Mouse (Mus musculus): ENCODE measurements at regions not wholly inside any gene's neighbourhood (a gene's known extent, or its start where the extent isn't known, plus 50 kb on each side); places are given as distances from the start of the nearest gene placed in this dataset.

DNA sequence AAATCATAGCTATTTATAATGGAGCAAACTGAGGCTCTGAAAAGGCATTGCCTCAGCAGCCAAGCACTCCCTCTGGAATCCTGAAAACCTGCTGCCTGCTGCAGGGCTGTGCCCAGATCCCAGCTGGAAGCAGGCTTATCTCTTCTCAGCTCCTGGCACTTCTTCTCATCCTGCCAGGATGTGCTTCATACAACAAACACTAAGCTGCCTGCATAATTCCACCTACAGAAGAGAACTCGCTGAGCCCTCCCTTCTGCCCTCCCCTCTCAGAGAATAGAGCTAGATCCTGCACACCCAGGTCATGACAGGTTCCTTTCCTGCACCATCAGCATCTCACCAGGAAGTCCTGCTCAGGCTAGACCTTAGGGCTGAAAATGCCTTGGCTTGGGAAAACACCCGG, 187.4 kb upstream of the Bcl6 start:
- 69% methylated on average over 2 of the region's 2 CpGs for WGBS
- no peaks in the 10 kb centered on the region for H3K9me3 ChIP-seq
- no peak overlapping the region for H3K9ac ChIP-seq
- no peak overlapping the region for H3K4me2 ChIP-seq (replicated peaks)
- H3K4me1 ChIP-seq, result no peaks in the 10 kb centered on the region
- H3K27me3 ChIP-seq, result no peaks in the 10 kb centered on the region
- ATAC-seq (ENCODE audit: insufficient number of reproducible peaks, insufficient read depth, low FRiP score, low TSS enrichment), result no peak
- H3K36me3 ChIP-seq, result no peaks in the 10 kb centered on the region
- H3K4me3 ChIP-seq, result no peak overlapping the region
- H3K27ac ChIP-seq, result no peak overlapping the region

DNA sequence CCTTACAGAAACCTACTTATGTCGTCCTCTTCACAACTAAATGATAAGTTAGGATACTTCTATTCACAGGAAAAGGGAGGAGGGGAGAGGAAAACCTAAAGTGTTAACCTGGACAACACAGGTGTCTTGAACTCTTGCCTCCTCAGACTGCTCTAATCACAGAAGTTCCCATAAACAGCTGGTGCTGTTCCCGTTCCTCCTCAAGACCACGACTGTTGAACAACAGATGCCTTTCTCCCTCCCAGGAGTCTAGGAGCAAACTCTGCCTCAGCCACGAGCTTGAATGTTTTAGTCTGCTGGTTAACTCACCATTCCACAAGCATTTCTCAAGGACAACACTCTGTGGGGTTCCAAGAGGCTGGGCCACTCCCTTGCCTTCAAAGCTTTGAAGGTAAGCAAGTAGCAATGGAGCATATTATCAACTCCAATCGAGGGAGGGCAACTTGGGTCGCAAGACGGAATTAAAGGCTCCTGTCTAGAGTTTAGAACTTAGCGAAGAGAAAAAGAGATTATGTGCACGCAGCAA, 186.6 kb upstream of the Bcl6 start:
- H3K27me3 ChIP-seq, result no peaks in the 10 kb centered on the region
- no peaks in the 10 kb centered on the region for H3K4me1 ChIP-seq
- no peaks in the 10 kb centered on the region for H3K9me3 ChIP-seq
- no peak overlapping the region for H3K9ac ChIP-seq
- no peak overlapping the region for H3K4me2 ChIP-seq (replicated peaks)
- H3K27ac ChIP-seq, result no peak overlapping the region
- no peak for ATAC-seq (ENCODE audit: insufficient number of reproducible peaks, insufficient read depth, low FRiP score, low TSS enrichment)
- 68% methylated on average over 9 of the region's 9 CpGs for WGBS
- H3K36me3 ChIP-seq, result no peaks in the 10 kb centered on the region
- no peak overlapping the region for H3K4me3 ChIP-seq

DNA sequence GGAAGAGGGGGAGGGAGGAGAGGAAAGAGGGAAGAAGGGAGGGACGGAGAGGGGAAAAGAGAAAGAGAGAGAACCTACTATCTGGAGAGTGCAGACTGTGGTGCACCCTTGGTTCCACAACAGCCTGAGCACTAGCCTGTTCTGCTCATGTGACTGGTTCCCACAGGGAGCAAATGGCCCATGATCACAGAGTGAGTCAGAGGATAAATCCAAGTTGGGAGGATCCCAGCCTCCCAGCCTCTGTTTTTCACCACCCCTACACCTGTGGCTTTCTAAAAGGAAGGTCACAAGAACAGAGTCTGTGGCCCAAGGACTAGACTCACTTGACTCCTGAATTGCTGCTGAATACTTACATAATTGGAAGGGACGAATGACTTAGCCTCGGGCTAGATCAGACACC, 185.9 kb upstream of the Bcl6 start:
- WGBS, result 72% methylated on average over 3 of the region's 3 CpGs

DNA sequence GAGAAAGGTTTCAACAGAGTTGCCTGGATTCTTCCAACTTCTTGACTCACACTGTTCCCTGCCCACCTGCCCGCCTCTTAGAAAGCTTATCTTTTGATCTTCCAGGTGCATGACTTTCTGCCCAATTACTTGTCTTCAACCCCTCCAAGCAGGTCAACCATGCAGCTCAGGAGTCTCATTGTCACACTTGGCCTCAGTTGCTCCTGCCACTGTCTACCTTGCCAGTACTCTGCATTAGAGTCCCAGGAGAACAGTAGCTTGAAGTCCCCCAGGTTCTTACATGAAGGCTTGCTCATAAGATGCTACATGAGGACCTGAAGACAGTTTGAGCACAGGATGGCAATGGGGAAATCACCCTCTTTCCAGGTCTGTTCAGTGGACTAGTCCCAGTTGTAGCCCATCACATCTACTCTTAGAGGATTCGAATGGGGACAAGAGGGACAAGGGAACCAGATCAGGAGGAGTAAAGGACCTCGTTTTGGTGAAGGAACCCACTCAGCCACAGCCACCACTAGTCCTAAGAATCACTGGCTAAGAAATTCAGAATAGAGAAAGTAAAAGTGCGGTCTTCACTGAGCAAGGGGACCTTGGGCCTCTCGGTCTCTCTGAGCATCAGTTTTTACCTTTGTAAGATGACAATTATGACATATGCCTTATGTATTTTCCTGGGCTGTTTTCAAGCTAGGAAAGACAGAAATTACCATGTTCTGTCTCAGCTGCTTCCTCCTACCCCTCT, 185.3 kb upstream of the Bcl6 start:
- Histone ChIP-seq H3K27me3 (no peaks in the 10 kb centered on the region), H3K36me3 (no peaks in the 10 kb centered on the region), H3K4me1 (no peaks in the 10 kb centered on the region), H3K9me3 (no peaks in the 10 kb centered on the region), H3K4me3 (no peak overlapping the region), H3K4me2 (replicated peaks) (no peak overlapping the region), H3K27ac (no peak overlapping the region), H3K9ac (no peak overlapping the region)
- WGBS, result 80% methylated on average over 5 of the region's 5 CpGs
- ATAC-seq (ENCODE audit: insufficient number of reproducible peaks, insufficient read depth, low FRiP score, low TSS enrichment), result no peak

More for the DNA sequence above, 185.9 kb upstream of the Bcl6 start:
- Histone ChIP-seq H3K36me3 (no peaks in the 10 kb centered on the region), H3K4me2 (replicated peaks) (no peak overlapping the region), H3K9ac (no peak overlapping the region), H3K4me1 (no peaks in the 10 kb centered on the region), H3K27me3 (no peaks in the 10 kb centered on the region), H3K9me3 (no peaks in the 10 kb centered on the region), H3K27ac (no peak overlapping the region), H3K4me3 (no peak overlapping the region)
- no peak for ATAC-seq (ENCODE audit: insufficient number of reproducible peaks, insufficient read depth, low FRiP score, low TSS enrichment)

DNA sequence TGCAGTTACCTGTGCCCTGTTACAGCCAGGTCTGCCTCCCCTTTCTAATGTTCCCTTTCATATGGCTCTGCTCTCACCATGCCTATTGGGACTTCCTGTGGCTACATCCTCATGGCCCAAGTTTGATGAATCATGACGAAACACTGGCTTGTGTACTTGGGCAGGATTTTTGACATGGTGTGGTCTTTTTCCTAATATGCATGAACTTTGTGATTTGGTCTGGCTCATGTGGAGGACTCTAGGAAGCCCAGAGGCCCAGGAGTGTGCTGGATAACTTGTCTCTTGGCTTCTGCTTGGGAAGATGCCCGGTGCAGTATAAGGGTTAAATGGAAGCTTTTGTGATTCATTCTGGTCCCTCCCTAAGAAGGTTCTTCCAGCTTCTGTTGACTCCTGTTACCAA, 184.0 kb upstream of the Bcl6 start:
- no peak for ATAC-seq (ENCODE audit: insufficient number of reproducible peaks, insufficient read depth, low FRiP score, low TSS enrichment)
- 90% methylated on average over 2 of the region's 2 CpGs for WGBS
- no peaks in the 10 kb centered on the region for H3K4me1 ChIP-seq

DNA sequence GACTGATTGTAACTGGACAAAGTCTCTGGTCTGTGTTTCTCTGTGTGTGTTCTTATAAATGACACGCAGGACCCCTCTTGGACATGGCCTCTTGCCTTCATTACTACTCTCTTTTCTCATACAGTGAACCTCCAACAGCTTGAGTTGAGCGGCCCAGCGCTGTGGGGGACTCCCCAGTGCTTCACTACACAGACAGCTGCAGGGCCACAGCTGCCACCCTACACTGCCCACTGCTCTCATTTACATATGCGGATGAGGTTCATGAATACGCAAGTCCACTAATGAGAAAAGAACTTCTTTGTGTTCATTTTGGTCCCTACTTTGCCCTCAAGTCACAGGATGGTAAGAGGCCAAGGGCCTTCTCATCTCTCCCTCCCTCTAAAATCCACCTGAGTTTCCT, 183.4 kb upstream of the Bcl6 start:
- WGBS, result 72% methylated on average over 5 of the region's 5 CpGs
- no peak overlapping the region for H3K9ac ChIP-seq
- H3K4me1 ChIP-seq, result no peaks in the 10 kb centered on the region
- no peaks in the 10 kb centered on the region for H3K9me3 ChIP-seq
- no peaks in the 10 kb centered on the region for H3K36me3 ChIP-seq
- no peak overlapping the region for H3K4me2 ChIP-seq (replicated peaks)
- H3K4me3 ChIP-seq, result no peak overlapping the region
- ATAC-seq (ENCODE audit: insufficient number of reproducible peaks, insufficient read depth, low FRiP score, low TSS enrichment), result no peak
- no peak overlapping the region for H3K27ac ChIP-seq
- H3K27me3 ChIP-seq, result no peaks in the 10 kb centered on the region

More for the DNA sequence above, 184.0 kb upstream of the Bcl6 start:
- no peaks in the 10 kb centered on the region for H3K36me3 ChIP-seq
- no peaks in the 10 kb centered on the region for H3K9me3 ChIP-seq
- no peak overlapping the region for H3K4me2 ChIP-seq (replicated peaks)
- H3K27ac ChIP-seq, result no peak overlapping the region
- no peaks in the 10 kb centered on the region for H3K27me3 ChIP-seq
- no peak overlapping the region for H3K9ac ChIP-seq
- H3K4me3 ChIP-seq, result no peak overlapping the region

DNA sequence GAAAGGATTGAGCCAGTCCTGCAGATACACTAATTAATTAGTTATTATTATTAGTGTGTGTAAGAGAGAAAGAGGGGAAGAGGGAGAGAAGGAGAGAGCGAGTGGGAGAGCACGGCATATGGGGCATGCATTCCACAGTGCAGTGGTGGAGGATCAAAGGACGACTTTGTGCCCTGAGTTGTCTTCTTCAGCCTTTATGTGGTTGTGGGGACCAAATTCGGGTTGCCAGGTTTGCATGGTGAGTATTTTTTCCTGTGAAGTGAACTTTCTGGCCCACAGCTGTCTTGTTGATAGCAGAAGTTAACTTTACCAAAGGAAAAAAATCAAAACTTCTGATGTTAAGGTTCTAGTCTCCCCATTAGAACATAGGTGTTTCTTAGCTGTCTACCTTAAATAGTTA, 182.5 kb upstream of the Bcl6 start:
- Histone ChIP-seq H3K9me3 (no peaks in the 10 kb centered on the region), H3K27me3 (no peaks in the 10 kb centered on the region), H3K4me2 (replicated peaks) (no peak overlapping the region), H3K4me3 (no peak overlapping the region), H3K9ac (no peak overlapping the region), H3K27ac (no peak overlapping the region), H3K4me1 (no peaks in the 10 kb centered on the region), H3K36me3 (no peaks in the 10 kb centered on the region)
- ATAC-seq (ENCODE audit: insufficient number of reproducible peaks, insufficient read depth, low FRiP score, low TSS enrichment), result no peak
- WGBS, result 75% methylated on average over 4 of the region's 4 CpGs

DNA sequence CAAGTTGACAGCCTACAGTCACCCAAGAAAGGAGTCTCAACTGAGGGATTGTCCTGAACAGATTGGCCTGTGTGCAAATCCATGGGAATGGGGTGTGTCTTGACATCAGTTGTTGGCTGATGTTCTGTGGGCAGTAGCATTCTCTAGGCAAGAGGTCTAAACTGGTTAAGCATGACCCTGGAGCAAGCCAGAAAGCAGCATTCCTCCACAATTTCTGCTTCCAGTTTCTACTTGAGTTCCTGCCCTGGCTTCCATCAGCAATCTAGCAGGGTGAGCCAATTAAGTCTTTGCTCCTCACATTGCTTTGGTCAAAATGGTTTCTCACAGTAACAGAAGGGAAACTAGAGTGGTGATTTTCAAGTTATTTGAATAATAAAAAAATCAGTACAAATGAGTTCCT, 177.8 kb upstream of the Bcl6 start:
- no peak overlapping the region for H3K9ac ChIP-seq
- no peak for ATAC-seq (ENCODE audit: insufficient number of reproducible peaks, insufficient read depth, low FRiP score, low TSS enrichment)
- H3K27ac ChIP-seq, result no peak overlapping the region
- no peaks in the 10 kb centered on the region for H3K27me3 ChIP-seq
- no peaks in the 10 kb centered on the region for H3K36me3 ChIP-seq
- no peaks in the 10 kb centered on the region for H3K9me3 ChIP-seq
- H3K4me3 ChIP-seq, result no peak overlapping the region
- peaks cover 10% of the 10 kb centered on the region; the same call in 1 of the 2 replicates for H3K4me1 ChIP-seq
- no peak overlapping the region for H3K4me2 ChIP-seq (replicated peaks)

DNA sequence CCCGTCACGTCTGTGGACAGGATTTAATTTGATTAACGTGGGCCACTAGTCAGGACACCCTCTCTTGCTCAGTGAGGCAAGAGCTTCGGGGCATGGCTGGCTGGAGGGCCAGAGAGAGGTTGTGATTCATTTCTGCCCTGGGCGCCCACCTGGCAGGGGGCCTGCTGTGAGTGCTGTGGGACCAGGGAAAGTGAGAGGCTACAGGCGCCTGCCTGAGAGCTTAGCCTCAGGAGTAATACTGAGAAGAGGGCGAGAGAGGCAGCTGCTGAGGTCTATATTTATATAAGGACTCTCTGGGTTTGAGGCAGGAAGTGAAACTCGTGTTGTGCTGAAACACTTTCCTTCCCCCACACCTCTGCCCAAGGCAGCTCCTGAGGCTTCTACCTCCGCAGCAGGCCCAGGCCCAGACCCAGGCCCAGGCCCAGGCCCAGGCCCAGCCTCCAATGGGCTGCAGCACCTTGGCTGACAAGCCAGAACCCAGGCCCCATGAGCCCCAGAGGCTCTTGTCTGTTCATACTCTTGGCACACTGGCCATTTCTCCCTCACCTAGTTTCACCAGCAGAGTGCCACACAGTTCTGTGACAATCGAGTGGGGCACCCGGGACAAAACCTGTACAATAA, 176.9 kb upstream of the Bcl6 start:
- no peak overlapping the region for H3K9ac ChIP-seq
- H3K4me3 ChIP-seq, result no peak overlapping the region
- H3K4me2 ChIP-seq (replicated peaks), result no peak overlapping the region
- H3K36me3 ChIP-seq, result no peaks in the 10 kb centered on the region
- H3K4me1 ChIP-seq, result peaks cover 10% of the 10 kb centered on the region; the same call in 1 of the 2 replicates
- H3K27me3 ChIP-seq, result no peaks in the 10 kb centered on the region
- no peaks in the 10 kb centered on the region for H3K9me3 ChIP-seq
- ATAC-seq (ENCODE audit: insufficient number of reproducible peaks, insufficient read depth, low FRiP score, low TSS enrichment), result no peak; the same call in 1 of the 2 replicates
- 53% methylated on average over 11 of the region's 11 CpGs for WGBS
- 0 out of 2 replicates have a peak overlapping the region, but pooled peaks have one; percentile 37 for H3K27ac ChIP-seq

DNA sequence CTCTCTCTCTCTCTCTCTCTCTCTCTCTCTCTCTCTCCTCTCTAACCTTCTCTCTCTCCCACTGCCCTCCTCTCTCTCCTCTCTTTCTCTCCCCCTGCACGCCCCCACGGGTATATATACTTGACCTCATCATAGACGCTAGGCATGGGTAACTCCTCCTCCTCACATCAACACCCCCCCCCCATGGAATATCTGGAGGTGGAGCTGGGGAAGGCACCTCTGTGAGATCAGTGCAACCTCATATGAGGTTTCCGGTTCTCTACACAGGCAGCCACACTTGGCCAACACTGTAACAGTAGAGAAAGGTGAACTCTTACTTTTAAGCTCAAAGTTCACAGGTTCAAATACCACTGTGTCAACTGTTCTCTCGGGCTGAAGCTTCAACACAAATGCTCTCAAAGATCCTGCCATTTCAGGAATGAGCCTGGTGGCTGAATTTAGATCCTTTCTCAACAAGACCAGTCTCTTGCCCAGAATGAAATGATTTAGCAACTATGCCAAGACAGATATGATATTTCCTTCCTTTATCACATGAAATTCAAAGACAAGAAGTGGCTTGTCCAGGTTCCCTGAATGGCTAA, 172.1 kb upstream of the Bcl6 start:
- H3K4me2 ChIP-seq (replicated peaks), result no peak overlapping the region
- H3K27ac ChIP-seq, result no peak overlapping the region
- no peaks in the 10 kb centered on the region for H3K27me3 ChIP-seq
- 74% methylated on average over 5 of the region's 5 CpGs for WGBS
- no peak overlapping the region for H3K4me3 ChIP-seq
- no peaks in the 10 kb centered on the region for H3K9me3 ChIP-seq
- H3K36me3 ChIP-seq, result no peaks in the 10 kb centered on the region
- peaks cover 8% of the 10 kb centered on the region; the same call in 1 of the 2 replicates for H3K4me1 ChIP-seq
- ATAC-seq (ENCODE audit: insufficient number of reproducible peaks, insufficient read depth, low FRiP score, low TSS enrichment), result no peak
- no peak overlapping the region for H3K9ac ChIP-seq

DNA sequence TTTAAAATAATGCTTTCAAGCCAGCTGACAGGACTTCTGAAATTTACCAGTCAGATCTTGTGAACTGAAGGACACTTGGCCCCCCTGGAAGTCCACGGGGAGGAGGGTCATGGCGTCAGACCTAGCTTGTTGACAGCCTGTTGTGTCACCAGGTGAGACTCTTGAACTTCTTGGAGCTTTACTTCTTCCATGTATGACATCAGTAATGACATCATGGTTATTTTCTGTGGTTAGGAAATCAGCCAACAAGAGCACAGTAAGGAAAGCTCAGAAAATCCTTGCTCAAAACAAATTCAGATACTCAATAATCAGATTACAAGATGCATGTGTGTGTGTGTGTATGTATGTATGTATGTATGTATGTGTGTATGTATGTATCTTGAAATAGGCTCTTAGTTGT, 170.7 kb upstream of the Bcl6 start:
- Histone ChIP-seq H3K9ac (no peak overlapping the region), H3K4me1 (peaks cover 4% of the 10 kb centered on the region; the same call in 1 of the 2 replicates), H3K27ac (no peak overlapping the region), H3K9me3 (no peaks in the 10 kb centered on the region), H3K36me3 (no peaks in the 10 kb centered on the region), H3K4me2 (replicated peaks) (no peak overlapping the region), H3K27me3 (no peaks in the 10 kb centered on the region), H3K4me3 (no peak overlapping the region)
- no peak for ATAC-seq (ENCODE audit: insufficient number of reproducible peaks, insufficient read depth, low FRiP score, low TSS enrichment)
- WGBS, result 74% methylated on average over 2 of the region's 2 CpGs

DNA sequence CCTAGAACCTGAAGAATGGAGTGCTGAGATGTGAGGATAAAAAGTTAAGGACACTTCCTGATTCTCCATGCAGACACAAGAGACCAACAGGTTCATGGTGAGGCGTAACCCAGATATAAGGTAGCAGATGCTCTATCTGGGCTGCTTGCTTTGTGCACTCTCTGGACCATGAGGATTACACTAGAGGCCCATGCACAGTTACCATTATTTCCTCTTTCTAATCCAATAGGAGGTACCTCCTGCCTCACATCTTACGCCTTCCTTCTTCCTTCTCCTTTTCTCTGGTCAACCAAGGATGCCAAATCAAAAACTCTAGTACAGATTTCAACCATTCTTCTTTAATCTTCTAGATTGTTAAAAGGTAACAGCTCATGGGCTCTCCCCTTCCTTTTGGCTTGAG, 169.1 kb upstream of the Bcl6 start:
- peaks cover 8% of the 10 kb centered on the region; the same call in 1 of the 2 replicates for H3K4me1 ChIP-seq
- H3K4me2 ChIP-seq (replicated peaks), result no peak overlapping the region
- no peak overlapping the region for H3K4me3 ChIP-seq
- ATAC-seq (ENCODE audit: insufficient number of reproducible peaks, insufficient read depth, low FRiP score, low TSS enrichment), result no peak
- H3K27ac ChIP-seq, result no peak overlapping the region
- H3K36me3 ChIP-seq, result no peaks in the 10 kb centered on the region
- H3K9me3 ChIP-seq, result no peaks in the 10 kb centered on the region
- H3K9ac ChIP-seq, result no peak overlapping the region
- H3K27me3 ChIP-seq, result no peaks in the 10 kb centered on the region
- WGBS, result 92% methylated on average over 2 of the region's 2 CpGs

All from embryonic facial prominence, embryonic 12.5 days (tissue).